Mouse (Mus musculus) cerebellum, adult (tissue): ENCODE results near the gene Slpi.

Experiments used
- ATAC-seq: cut with Nextera tagmentation; 2 replicates; pipeline ENCODE4 v1.9.2; 2017; ENCODE audit warnings: mild to moderate bottlenecking, moderate library complexity, mixed read lengths; ENCODE audit not compliant: insufficient number of reproducible peaks, low FRiP score, low TSS enrichment

Gene Slpi

DNA sequence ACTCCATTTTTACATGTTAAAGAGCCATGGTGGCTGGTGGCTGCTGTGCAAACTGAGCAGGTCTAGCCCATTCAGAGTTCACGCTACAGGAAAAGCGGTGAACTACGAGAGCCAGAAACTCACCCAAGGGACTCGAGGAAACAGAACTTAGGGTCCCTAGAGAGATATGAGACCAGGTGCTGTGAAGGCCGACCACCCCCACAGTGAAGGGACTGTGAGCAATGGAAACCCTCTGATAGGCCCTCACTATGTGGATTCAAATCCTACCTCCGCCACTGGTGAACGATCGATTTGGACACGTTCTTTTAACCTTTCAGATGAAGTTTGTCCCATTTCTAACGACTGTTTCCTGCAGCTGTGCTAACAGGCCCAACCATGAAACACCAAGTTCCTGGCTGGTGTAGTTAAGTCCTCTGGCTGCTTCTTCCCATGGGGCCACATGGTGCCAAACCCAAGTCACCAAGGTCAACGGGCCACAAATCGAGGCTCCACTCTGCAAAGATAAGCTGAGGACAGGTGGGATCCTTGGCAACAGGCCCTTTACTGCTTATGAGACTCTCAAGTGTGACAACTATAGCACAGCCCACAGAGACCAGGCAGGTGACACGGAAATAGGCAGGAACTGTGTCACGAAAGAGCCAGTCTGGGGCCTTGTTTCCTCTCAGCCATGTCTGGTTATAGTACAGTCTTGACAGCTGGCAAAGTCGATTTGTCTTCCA lies 33.9 kb upstream of the Slpi start:
- ATAC-seq, result no peak

DNA sequence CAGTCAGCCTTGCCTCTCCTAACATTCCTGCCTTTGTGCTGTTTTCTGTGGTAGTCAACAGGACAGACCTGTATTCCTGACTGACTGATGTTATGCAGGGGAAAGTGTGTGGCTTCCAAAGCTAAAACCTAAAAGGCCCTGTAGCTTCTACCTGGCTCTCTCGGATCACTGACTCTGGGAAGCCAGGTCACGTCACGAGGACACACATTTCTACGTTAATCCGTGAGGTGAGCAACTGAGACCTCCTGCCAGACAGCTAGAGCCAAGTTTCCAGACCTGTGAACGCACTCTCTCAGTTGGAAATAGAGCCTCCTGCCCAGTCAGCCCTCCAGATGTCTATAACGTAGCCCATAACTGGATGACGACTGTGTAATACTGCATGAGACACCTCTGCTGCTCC lies 33.1 kb upstream of the Slpi start:
- no peak for ATAC-seq

DNA sequence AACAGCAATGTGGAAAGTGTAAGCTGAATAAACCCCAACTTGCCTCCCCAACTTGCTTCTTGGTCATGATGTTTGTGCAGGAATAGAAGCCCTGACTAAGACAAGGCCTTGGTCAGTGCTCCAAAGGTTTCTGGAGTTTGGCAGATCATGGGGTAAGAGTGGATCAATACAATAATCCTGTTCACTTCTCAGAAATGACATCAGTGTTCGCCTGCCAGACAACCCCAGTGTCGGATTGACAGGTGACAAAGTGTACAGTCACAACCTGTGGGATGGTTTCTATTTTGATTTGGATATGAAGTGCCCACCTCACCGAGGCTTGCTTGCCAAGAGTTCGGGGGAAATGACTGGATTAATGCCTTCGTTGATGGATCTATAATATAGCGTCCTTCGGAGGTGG lies 32.4 kb upstream of the Slpi start:
- ATAC-seq, result no peak

DNA sequence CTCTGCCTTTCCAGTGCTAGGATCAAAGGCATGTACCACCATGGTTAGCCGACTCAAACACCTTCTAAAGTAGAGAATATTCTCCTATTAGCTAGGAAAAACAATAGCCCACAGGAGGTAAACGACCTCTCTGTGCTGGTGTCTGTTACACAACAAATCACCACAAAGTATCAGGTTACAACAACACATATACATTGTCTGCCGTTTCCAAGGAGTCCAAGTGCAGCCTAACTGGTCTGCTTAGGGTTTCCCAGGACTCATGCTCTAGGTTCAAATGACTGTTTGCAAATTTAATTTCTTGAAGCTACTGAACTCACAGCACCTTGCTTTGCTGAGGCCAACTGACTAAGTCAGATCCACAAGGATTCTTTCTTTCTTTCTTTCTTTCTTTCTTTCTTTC lies 30.6 kb upstream of the Slpi start:
- ATAC-seq, result no peak

DNA sequence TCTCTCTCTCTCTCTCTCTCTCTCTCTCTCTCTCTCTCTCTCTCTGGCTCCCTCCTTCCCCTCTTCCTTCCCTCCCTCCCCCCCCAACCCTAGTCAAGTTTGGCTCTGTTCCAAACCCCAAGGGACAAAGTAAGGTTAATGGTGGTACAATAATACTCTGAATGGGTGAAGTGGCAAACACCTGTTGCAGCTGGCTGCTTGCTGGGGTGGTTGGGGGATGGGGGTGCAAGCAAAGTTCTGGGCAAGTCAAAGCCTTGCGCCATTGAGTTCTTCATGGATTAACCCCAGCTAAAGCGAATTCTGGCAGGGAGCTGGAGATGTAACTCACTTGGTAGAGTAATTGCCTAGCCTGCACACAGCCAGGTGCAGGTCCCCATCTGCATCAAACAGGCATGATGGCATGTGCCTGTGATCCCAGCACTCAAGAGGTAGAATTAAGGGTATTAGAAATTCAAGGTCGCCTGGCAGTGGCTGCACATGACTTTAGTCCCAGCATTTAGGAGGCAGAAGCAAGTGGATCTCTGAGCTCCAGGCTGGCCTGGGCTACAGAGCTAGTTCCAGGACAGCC lies 29.5 kb upstream of the Slpi start:
- ATAC-seq, result no peak

DNA sequence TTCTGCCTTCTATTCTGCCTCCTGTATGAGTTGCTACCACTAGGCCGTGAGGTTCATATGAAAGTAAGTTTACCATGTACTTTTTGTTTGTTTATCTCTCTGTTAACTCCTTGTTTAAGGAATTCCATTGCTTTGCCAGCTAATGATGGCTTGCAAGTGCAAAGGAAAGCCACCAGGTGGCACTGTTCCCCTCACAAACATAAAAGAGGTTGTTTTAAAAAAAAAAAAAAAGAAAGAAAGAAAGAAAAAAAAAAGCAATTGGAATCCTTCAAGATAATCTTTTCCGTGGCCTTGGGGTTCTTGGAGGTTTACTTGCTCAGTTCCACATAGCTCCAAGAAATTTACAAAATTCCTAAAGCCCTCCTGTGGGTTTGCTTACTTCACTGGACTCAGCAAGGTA lies 28.3 kb upstream of the Slpi start:
- ATAC-seq, result no peak

DNA sequence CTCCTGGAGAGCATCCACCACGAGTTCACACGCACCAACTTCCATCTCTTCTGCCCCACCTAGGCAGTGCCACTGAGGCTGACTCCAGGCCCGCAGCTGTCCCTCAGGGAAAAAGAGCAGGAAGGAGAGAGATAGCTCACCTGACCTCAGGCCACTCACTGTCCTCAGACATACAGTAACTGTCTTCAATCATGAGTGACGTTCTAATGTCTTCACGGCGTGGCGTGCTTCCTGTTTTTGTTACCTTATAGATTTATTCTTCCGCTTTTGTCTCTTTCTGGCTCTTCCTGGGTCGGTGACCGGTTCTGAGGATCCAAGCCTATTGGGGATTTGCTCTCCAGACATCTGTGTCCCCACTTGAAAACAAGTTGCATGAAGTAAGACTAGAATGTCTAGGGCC lies 25.7 kb upstream of the Slpi start:
- no peak for ATAC-seq

DNA sequence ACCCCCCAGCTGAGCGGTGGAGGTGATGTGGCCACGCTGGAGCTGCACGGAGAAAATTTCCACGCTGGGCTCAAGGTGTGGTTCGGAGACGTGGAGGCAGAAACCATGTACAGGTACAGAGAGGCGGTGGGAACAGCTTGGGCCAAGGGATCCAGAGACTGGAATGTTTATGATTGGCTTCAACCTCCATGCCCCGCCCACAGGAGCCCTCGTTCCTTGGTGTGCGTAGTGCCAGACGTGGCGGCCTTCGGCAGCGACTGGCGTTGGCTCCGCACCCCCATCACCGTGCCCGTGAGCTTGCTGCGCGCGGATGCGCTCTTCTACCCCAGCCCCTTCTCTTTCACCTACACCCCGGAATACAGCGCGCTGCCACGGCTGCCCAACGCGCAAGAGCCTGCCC lies 25.3 kb upstream of the Slpi start:
- ATAC-seq, result no peak

DNA sequence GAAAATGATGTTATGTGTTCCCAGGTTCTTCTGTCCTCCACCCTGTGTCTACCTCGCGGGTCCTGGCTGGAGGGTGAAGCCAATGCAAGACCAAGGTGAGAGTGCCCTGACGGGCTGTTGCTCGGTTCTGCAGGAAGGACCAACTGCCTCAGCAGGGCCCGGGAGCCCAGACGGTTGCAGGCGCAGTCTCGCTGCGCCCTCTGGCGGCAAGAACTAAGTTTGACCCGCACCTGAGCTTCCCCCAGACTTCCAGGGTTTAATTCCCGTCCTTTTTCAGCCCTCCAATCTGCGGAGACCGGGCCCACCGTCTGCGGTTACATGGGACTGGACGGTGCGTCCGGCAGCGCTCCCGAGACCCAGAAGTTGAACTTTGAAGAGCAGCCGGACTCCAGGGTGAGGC lies 18.8 kb upstream of the Slpi start:
- ATAC-seq, result 0 out of 2 replicates have a peak, but pooled peaks have one; percentile 47

DNA sequence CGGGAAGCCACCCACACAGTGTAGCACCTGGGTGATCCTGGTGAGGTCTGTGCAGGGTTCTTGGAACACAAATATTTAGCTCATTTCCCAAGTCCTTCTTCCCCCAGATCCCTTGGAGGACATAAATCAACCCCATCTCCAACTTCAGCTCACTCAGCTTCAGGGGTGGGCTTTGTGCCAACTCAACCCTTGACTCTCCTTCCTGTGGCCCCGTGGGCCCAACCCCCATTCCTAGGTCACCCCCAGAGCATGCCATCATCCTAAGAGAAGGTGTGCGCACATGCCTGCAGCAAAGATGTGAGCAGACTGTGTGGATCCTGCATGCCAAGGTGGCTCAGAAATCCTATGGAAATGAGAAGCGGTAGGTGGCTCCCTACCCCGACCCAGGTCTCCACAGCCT lies 16.6 kb upstream of the Slpi start:
- no peak for ATAC-seq

DNA sequence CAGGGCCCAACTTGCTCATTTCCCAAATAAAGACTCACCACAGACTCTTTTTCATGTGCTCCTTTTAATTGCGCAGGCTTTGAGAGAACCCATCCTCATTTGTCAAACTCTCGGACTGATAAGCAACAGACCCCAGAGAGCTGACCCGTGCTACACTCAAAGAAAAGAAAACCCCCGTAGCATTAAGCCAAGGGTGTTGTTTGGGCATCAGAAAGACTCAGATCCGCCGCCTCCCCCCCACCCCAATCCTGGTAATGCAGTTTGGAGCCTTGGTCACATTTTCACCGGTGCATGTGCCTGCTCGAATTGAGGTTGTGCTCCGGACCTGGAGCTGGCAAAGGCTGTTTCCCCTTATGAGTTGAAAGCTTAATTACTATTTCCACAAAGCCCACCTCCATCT lies 16.2 kb upstream of the Slpi start, which contains the start of gene Matn4:
Matn4 (minus strand) TSS at position 101 of the 400 bp plus-strand sequence.
- ATAC-seq, result no peak

DNA sequence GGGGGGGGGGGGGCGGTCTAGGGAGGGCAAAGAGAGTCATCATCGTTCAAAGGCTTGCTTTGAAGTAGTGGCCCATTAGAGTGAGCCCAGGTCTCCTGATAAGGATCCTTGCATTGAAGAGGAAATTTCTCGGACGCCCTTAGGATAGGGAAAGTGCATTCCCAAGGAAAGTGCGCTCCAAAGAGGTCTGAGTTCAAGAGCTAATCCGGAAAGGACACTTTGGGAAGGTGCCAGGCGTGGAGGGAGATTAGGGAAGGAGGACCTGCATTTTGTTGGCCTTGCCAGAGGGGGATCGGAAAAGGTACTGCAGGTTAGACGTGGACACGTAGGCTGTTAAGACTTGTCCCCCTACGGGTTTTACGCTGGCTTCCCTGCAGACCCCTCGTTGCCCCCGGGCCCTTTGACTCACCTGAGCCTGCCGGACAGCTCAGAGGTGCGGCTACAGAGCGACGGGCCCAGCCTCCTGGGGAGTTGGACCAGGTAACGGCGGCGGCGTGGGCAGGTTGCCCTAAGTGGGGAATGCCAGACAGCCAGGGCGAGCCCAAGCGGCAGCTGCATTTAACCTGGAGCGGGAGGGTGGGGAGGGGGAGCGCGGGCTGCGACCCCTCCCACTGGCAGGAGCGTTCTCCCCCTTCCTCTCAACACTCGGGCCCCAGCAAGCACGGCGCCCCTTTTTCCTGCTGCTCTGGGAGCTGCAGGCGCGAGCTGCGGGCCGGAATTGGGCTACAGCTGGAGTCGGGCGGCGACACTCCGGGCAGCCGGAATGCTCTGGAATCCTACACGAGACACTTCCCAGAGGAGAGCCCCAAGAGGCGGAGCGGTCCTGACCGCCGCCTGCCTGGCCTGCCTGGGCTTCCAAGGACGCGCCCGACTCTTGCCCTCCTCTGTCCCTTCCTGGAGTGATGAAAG lies 15.4 kb upstream of the Slpi start:
- no peak for ATAC-seq

DNA sequence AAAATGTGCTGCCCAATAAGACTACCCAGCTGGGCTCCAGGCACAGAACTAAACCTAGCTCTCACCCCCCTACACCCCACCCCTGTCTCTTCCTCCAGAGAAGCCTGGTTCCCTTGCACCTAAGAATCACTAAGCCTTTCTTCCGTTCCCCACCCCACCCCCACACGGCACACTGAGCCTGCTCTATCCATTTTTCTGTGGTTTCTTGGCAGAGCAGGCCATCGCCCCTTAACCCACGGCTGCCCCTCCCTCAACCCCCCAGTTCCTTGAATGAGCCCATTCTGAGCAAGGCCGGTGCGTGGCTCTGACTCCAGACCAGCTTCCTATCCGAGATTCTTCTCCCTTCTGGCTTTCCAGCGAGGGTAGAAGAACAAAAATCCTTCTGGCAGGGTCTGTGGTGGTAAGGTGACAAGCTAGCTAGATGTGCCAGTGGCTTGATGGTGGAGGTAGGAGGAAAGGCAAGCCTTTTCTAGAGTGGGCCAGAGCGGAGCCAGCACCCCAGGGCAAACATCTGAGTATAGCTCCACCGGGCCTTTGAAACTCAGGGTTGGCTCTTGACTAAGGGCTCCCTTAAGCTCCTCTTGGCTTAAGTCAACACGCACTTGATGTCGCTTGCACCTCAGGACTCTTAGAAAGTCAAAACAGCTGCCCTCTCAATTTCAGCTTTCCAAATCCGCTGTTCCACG lies 14.6 kb upstream of the Slpi start:
- 0 out of 2 replicates have a peak, but pooled peaks have one; percentile 12 for ATAC-seq

DNA sequence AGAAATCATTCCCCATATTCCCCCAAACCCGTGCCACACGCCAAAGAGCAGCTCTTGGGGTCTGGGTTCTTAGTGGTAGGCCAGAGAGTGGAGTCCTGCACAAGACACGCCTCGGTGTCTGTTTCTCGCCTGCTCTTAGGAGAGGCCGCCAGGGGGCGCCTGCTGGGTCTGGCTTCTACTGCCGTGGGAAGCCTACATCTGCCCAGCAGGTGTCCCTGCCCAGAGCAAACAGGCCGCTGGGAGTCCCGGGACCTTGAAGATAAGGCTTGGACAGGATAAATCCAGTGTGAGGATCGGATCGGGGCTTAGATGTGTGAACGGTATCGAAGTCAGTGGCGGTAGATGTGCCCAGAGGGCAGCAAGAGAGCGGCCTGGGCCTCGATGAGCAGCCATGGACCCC lies 14.0 kb upstream of the Slpi start, which contains the start of gene Rbpjl:
Rbpjl (plus strand) TSS at position 236 of the 400 bp plus-strand sequence.
- peak; percentile 22; the same call in 1 of the 2 replicates for ATAC-seq

DNA sequence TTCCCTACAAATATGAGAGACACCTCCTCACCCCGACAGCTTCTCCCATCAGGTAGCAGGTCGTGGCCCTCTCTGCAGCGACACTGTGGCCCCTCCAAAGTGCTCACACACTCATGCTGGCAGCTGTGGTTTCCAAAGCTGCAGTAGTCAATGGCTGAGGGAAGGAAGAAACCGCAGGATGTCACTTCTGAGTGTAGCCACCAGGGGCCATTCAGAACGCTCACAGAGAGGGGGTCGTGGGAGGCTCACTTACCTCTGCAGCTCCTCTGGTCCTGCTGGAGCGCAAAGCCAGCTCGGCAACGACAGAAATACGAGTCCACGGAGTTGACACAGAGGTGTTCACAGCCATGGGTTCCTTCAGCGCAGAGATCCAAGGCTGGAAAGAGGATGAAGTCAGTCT lies 8.0 kb upstream of the Slpi start:
- ATAC-seq, result no peak

DNA sequence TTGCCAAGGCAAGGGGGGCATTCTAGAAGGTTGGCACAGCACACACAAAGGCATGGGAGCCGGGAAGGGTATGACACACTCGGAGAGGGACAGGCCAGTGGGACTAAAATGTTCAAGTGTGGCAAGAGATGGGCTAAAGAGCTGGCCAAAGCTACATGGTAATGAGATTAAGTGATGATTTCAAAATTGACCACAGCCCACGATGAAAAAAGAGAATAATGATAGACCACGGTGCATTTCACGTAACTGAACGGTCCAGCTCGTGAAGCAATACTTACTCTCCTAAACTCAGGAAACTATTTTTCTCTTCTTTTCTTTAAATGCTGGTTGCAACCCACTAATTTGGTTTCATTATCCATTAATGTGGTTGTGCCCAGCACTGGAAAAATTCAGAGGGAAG lies 7.2 kb upstream of the Slpi start:
- ATAC-seq, result no peak

DNA sequence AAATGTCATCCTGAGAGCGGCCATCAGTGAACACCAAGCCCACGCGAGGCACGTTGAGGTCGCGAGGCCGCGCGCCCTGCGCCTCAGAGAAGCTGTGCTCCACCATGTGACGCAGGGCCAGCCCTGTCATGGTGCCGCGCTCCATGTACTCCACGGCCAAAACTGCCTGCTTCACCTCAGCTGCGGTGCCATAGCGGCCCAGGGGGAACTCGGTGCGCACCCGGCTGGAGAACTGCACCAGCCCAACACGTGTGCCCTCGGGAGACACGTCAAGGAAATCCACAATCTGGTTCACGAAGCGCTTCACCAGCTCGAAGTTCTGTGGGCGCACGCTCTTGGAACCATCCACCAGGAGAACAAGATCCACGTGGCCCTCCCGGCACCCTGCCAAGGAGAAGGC lies 4.2 kb upstream of the Slpi start:
- no peak for ATAC-seq

DNA sequence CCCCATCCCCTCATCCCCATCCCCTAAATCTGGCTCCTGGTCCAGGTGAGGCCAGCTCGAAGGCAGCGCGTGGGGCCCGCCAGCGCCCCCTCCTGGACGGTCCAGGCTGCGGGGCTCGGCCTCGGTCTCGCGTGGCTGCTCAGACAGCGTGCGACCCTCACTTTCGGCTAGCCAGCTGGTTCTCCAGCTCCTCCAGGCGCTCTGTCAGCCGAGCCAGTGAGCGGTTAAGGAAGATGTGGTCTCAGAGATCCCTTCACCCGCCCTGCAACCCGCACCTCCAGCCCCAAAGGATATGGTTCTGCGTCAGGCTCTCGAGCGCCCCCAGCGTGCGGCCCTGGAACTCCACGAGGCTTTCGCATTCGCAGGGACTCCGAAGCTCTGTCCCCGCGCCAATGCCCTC lies 604 bp upstream of the Slpi start:
- ATAC-seq, result peak; percentile 72

DNA sequence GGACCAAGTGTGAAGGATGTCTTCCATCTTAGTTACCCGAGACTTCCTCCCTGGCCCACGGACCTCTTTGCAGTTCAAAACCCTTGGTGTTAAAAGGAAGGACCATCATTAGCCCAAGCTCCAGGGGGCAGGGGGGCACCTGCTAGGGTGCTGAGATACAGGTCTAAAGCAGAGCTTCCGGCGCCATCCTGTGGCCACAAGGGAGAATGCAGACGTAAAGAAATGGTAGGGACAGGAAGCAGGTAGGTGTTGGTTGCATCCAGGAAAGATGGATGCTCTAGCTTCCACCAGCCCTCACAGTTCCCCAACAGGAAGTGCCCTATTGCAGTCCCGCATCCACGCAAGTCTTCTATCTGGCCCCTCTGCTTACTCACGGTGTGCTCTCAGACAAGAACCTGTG lies 1.9 kb downstream of the Slpi start:
- ATAC-seq, result no peak

DNA sequence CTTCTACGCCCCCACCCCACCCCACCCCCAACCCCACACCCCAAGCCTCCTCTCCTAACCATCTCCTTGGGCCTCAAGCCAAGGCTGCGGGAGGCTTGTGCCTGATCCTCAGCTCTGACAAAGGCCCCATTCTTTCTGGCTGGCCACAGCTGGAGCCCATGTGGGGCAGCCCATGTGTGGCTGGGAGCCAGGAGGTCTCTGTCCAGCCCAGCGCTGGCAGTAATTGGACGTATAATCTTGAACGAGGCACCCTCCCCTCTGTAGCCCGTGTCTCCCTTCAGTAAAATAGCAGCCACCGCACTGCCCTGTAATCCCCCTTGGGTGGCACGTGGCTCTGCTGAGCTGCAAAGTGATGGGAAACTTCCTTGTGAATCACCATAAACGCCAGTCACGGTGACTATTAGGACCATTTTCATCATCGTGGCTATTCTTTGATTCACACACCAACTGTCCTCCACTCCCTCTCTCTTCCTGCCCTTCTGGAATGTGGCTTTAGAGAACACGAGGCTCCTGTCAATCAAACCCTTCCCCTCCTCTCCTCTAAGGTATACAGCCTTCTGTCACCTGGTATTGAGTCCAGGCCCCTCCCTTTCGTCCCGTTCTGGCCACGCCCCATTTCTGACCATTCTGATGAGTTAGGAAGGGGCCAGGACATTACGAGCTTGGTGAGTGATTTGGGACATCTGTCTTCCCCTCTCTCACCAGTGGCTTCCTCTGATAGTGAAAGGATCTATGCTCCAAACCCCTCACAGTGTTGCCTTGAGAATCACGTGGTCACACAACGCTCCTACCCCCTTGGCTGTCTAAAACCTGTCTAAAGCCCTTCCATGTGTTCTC lies 2.8 kb downstream of the Slpi start:
- no peak for ATAC-seq
